Mouse (Mus musculus): ENCODE measurements at regions not wholly inside any gene's neighbourhood (a gene's known extent, or its start where the extent isn't known, plus 50 kb on each side); places are given as distances from the start of the nearest gene placed in this dataset.

GRCm38 (mm10) chr13:37600172-37600571 is 178.0 kb upstream of the Rreb1 start:
- H3K4me3 ChIP-seq (ENCODE audit: low read depth, low read length): no peak overlapping the region
- ATAC-seq: no peak
- no peaks in the 10 kb centered on the region for H3K27me3 ChIP-seq (ENCODE audit: control insufficient read depth, insufficient read depth, low read depth, low read length)
- H3K36me3 ChIP-seq (ENCODE audit: control insufficient read depth, insufficient read depth, low read length): no peaks in the 10 kb centered on the region
- H3K4me2 ChIP-seq (ENCODE audit: low read length): no peak overlapping the region
- no peak overlapping the region for H3K9ac ChIP-seq (ENCODE audit: low read depth, low read length)
- no peaks in the 10 kb centered on the region for H3K9me3 ChIP-seq (replicated peaks; ENCODE audit: control insufficient read depth, low read length, poor library complexity, severe bottlenecking)
- H3K27ac ChIP-seq (ENCODE audit: low read length): no peak overlapping the region
- H3K4me1 ChIP-seq (ENCODE audit: control insufficient read depth, insufficient read depth, low read length): no peaks in the 10 kb centered on the region
- WGBS: 90% methylated on average over 9 of the region's 9 CpGs

GRCm38 (mm10) chr13:37601068-37601467 is 177.1 kb upstream of the Rreb1 start:
- Histone ChIP-seq H3K9ac (ENCODE audit: low read depth, low read length) (no peak overlapping the region), H3K4me2 (ENCODE audit: low read length) (no peak overlapping the region), H3K27me3 (ENCODE audit: control insufficient read depth, insufficient read depth, low read depth, low read length) (no peaks in the 10 kb centered on the region), H3K27ac (ENCODE audit: low read length) (no peak overlapping the region), H3K4me1 (ENCODE audit: control insufficient read depth, insufficient read depth, low read length) (no peaks in the 10 kb centered on the region), H3K4me3 (ENCODE audit: low read depth, low read length) (no peak overlapping the region), H3K9me3 (replicated peaks; ENCODE audit: control insufficient read depth, low read length, poor library complexity, severe bottlenecking) (no peaks in the 10 kb centered on the region), H3K36me3 (ENCODE audit: control insufficient read depth, insufficient read depth, low read length) (no peaks in the 10 kb centered on the region)
- ATAC-seq: no peak
- 75% methylated on average over 7 of the region's 7 CpGs for WGBS

GRCm38 (mm10) chr13:37602256-37602655 is 175.9 kb upstream of the Rreb1 start:
- no peak overlapping the region for H3K4me3 ChIP-seq (ENCODE audit: low read depth, low read length)
- no peaks in the 10 kb centered on the region for H3K4me1 ChIP-seq (ENCODE audit: control insufficient read depth, insufficient read depth, low read length)
- no peak overlapping the region for H3K9ac ChIP-seq (ENCODE audit: low read depth, low read length)
- no peak for ATAC-seq
- no peak overlapping the region for H3K27ac ChIP-seq (ENCODE audit: low read length)
- no peaks in the 10 kb centered on the region for H3K27me3 ChIP-seq (ENCODE audit: control insufficient read depth, insufficient read depth, low read depth, low read length)
- 74% methylated on average over 4 of the region's 4 CpGs for WGBS
- H3K4me2 ChIP-seq (ENCODE audit: low read length): no peak overlapping the region
- H3K9me3 ChIP-seq (replicated peaks; ENCODE audit: control insufficient read depth, low read length, poor library complexity, severe bottlenecking): no peaks in the 10 kb centered on the region
- H3K36me3 ChIP-seq (ENCODE audit: control insufficient read depth, insufficient read depth, low read length): no peaks in the 10 kb centered on the region

GRCm38 (mm10) chr13:37603226-37603994 is 174.8 kb upstream of the Rreb1 start:
- Histone ChIP-seq H3K4me1 (ENCODE audit: control insufficient read depth, insufficient read depth, low read length) (no peaks in the 10 kb centered on the region), H3K27ac (ENCODE audit: low read length) (no peak overlapping the region), H3K9ac (ENCODE audit: low read depth, low read length) (no peak overlapping the region), H3K4me3 (ENCODE audit: low read depth, low read length) (no peak overlapping the region), H3K27me3 (ENCODE audit: control insufficient read depth, insufficient read depth, low read depth, low read length) (no peaks in the 10 kb centered on the region), H3K4me2 (ENCODE audit: low read length) (no peak overlapping the region), H3K36me3 (ENCODE audit: control insufficient read depth, insufficient read depth, low read length) (no peaks in the 10 kb centered on the region), H3K9me3 (replicated peaks; ENCODE audit: control insufficient read depth, low read length, poor library complexity, severe bottlenecking) (no peaks in the 10 kb centered on the region)
- no peak for ATAC-seq
- 70% methylated on average over 8 of the region's 8 CpGs for WGBS

- Histone ChIP-seq H3K4me1 (ENCODE audit: control insufficient read depth, insufficient read depth, low read length) (no peaks in the 10 kb centered on the region), H3K4me2 (ENCODE audit: low read length) (no peak overlapping the region), H3K9me3 (replicated peaks; ENCODE audit: control insufficient read depth, low read length, poor library complexity, severe bottlenecking) (no peaks in the 10 kb centered on the region), H3K27ac (ENCODE audit: low read length) (no peak overlapping the region), H3K9ac (ENCODE audit: low read depth, low read length) (no peak overlapping the region), H3K36me3 (ENCODE audit: control insufficient read depth, insufficient read depth, low read length) (no peaks in the 10 kb centered on the region), H3K27me3 (ENCODE audit: control insufficient read depth, insufficient read depth, low read depth, low read length) (no peaks in the 10 kb centered on the region), H3K4me3 (ENCODE audit: low read depth, low read length) (no peak overlapping the region)
- ATAC-seq: no peak
- WGBS: 96% methylated on average over 5 of the region's 5 CpGs
Observed at GRCm38 (mm10) chr13:37606250-37606649, 171.9 kb upstream of the Rreb1 start.

GRCm38 (mm10) chr13:37609085-37609484 is 169.1 kb upstream of the Rreb1 start:
- no peaks in the 10 kb centered on the region for H3K36me3 ChIP-seq (ENCODE audit: control insufficient read depth, insufficient read depth, low read length)
- no peak overlapping the region for H3K4me2 ChIP-seq (ENCODE audit: low read length)
- H3K9me3 ChIP-seq (replicated peaks; ENCODE audit: control insufficient read depth, low read length, poor library complexity, severe bottlenecking): no peaks in the 10 kb centered on the region
- H3K27me3 ChIP-seq (ENCODE audit: control insufficient read depth, insufficient read depth, low read depth, low read length): no peaks in the 10 kb centered on the region
- H3K27ac ChIP-seq (ENCODE audit: low read length): no peak overlapping the region
- no peak for ATAC-seq
- H3K4me3 ChIP-seq (ENCODE audit: low read depth, low read length): no peak overlapping the region
- no peak overlapping the region for H3K9ac ChIP-seq (ENCODE audit: low read depth, low read length)
- H3K4me1 ChIP-seq (ENCODE audit: control insufficient read depth, insufficient read depth, low read length): no peaks in the 10 kb centered on the region
- 88% methylated on average over 5 of the region's 5 CpGs for WGBS

GRCm38 (mm10) chr13:37611387-37611786 is 166.8 kb upstream of the Rreb1 start:
- H3K9ac ChIP-seq (ENCODE audit: low read depth, low read length): no peak overlapping the region
- H3K36me3 ChIP-seq (ENCODE audit: control insufficient read depth, insufficient read depth, low read length): no peaks in the 10 kb centered on the region
- H3K4me1 ChIP-seq (ENCODE audit: control insufficient read depth, insufficient read depth, low read length): no peaks in the 10 kb centered on the region
- 98% methylated on average over 3 of the region's 3 CpGs for WGBS
- H3K4me2 ChIP-seq (ENCODE audit: low read length): no peak overlapping the region
- no peaks in the 10 kb centered on the region for H3K27me3 ChIP-seq (ENCODE audit: control insufficient read depth, insufficient read depth, low read depth, low read length)
- H3K4me3 ChIP-seq (ENCODE audit: low read depth, low read length): no peak overlapping the region
- ATAC-seq: no peak
- no peaks in the 10 kb centered on the region for H3K9me3 ChIP-seq (replicated peaks; ENCODE audit: control insufficient read depth, low read length, poor library complexity, severe bottlenecking)
- no peak overlapping the region for H3K27ac ChIP-seq (ENCODE audit: low read length)

- WGBS: 85% methylated on average over 4 of the region's 4 CpGs
- no peak for ATAC-seq
- no peak overlapping the region for H3K4me3 ChIP-seq (ENCODE audit: low read depth, low read length)
- H3K4me1 ChIP-seq (ENCODE audit: control insufficient read depth, insufficient read depth, low read length): no peaks in the 10 kb centered on the region
- no peaks in the 10 kb centered on the region for H3K27me3 ChIP-seq (ENCODE audit: control insufficient read depth, insufficient read depth, low read depth, low read length)
- no peaks in the 10 kb centered on the region for H3K36me3 ChIP-seq (ENCODE audit: control insufficient read depth, insufficient read depth, low read length)
- no peak overlapping the region for H3K27ac ChIP-seq (ENCODE audit: low read length)
- H3K4me2 ChIP-seq (ENCODE audit: low read length): no peak overlapping the region
- H3K9ac ChIP-seq (ENCODE audit: low read depth, low read length): no peak overlapping the region
- no peaks in the 10 kb centered on the region for H3K9me3 ChIP-seq (replicated peaks; ENCODE audit: control insufficient read depth, low read length, poor library complexity, severe bottlenecking)
Observed at GRCm38 (mm10) chr13:37617015-37617414, 161.2 kb upstream of the Rreb1 start.

GRCm38 (mm10) chr13:37619841-37620725 is 158.1 kb upstream of the Rreb1 start:
- Histone ChIP-seq H3K36me3 (ENCODE audit: control insufficient read depth, insufficient read depth, low read length) (no peaks in the 10 kb centered on the region), H3K4me3 (ENCODE audit: low read depth, low read length) (no peak overlapping the region), H3K9ac (ENCODE audit: low read depth, low read length) (no peak overlapping the region), H3K4me1 (ENCODE audit: control insufficient read depth, insufficient read depth, low read length) (0 out of 2 replicates have a peak, but pooled peaks cover 3% of the 10 kb centered on the region), H3K4me2 (ENCODE audit: low read length) (no peak overlapping the region), H3K9me3 (replicated peaks; ENCODE audit: control insufficient read depth, low read length, poor library complexity, severe bottlenecking) (no peaks in the 10 kb centered on the region), H3K27ac (ENCODE audit: low read length) (no peak overlapping the region), H3K27me3 (ENCODE audit: control insufficient read depth, insufficient read depth, low read depth, low read length) (no peaks in the 10 kb centered on the region)
- 65% methylated on average over 11 of the region's 11 CpGs for WGBS
- ATAC-seq: no peak
